Mouse (Mus musculus): ENCODE measurements around the gene Snrnp70. TPM values are rescaled to one million over a fixed set of nuclear protein-coding genes. Genes with fewer than 3 reads are reported as not detected.

The Snrnp70 gene
- polyA plus RNA-seq, 1 experiment from 2014 or later, result 57.2 TPM

DNA sequence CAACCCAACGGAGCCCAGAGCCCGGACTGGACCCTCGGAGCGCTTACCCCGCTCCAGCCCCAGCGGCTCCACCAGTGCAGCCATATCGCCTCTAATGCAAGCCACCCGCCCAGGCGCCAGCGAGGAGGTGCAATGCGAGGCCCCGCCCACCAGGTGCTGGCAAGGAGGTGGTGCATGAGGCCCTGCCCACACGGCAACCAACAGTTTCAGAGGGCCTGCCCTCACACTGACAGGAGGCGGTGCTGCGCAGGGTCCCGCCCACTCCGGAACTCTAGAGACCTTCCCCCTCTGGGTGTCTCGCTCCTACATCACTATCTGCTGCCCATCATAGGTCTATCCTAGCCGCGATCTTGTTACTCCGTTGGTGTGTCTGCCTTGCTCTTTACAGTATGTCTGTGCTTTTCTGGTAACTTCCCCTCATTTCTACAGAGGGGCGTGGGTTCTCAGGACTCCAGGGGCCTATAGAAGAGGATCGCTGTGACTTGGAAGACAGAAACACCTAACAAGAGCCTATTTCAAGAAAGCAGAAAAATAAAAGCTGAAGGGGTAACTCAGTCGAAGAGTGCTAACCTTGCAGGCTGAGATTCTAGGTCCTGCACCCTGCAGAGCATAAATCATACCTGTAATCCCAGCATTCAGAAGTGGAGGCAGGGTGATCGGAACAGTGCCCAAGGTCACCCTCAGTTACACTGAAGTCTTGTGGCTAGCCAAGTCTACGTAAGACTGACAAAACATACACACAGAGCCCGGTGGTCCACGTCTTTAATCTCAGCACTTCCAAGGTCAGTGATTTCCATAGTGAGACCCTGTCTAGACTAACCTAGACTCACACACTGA lies 24.8 kb downstream of the Snrnp70 start, which contains the start of gene Lin7b:
TSS of gene Lin7b (minus strand) at position 109 of the 837 bp plus-strand sequence.
- peak within 1 kb of the TSS; percentile 50 for H3K4me3 ChIP-seq (ENCODE audit: low read depth, low read length)
- peak within 1 kb of the TSS; percentile 87 for H3K4me2 ChIP-seq (ENCODE audit: low read depth, low read length)
- H3K27me3 ChIP-seq (ENCODE audit: insufficient read depth, low read length), result peaks cover 37% of the 10 kb centered on the region
- peaks cover 11% of the 10 kb centered on the region for H3K36me3 ChIP-seq (replicated peaks; ENCODE audit: insufficient read depth, low read length)
- ATAC-seq (peak; percentile 66), DNase-seq (peak; percentile 93)
- no peak within 1 kb of the TSS for H3K27ac ChIP-seq (ENCODE audit: low read depth)
- H3K4me1 ChIP-seq (ENCODE audit: insufficient read depth), result peaks cover 30% of the 10 kb centered on the region
- H3K9ac ChIP-seq (replicated peaks), result 0 out of 2 replicates have a peak within 1 kb of the TSS, but pooled peaks have one; percentile 31
- no peak for TF ChIP-seq EP300 (IDR thresholded peaks at IDR 0.05; ENCODE audit: low read depth)
- peak; percentile 39 for TF ChIP-seq CTCF (IDR thresholded peaks at IDR 0.05; ENCODE audit: low read depth)
- WGBS (ENCODE audit: insufficient replicate concordance), result 10% methylated on average over 28 of the region's 28 CpGs
- no peaks in the 10 kb centered on the region for H3K9me3 ChIP-seq (ENCODE audit: low read length)

DNA sequence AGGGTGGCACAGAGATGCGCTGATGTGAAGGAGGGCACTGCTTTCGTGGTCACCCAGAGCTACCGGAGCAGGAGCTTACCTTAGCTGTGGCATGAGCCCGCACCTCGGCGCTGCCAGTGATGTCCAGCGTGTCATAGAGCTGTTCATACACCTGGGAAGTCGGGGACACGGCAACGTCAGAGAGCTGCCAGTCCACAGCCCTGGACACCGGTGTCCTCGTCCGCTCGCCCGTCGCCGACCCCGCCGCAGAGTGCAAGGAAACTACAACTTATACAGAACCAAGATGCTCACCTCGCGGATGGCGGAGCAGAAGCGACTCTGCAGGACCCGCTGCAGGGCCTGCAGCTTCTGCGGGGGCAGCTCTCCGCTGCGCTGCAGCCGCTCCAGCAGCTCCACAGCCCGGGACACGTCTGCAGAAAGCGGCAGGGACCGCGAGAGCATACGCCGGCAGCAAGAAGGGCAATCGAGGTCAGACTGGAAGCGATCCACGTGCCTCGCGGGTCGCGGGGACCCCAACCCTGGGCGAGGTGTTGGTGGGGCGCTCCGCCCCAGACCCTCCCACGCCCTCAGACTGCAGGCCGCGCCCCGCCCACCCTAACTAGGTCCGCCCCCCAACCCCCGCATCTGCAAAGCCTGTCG lies 25.6 kb downstream of the Snrnp70 start:
- 11% methylated on average over 40 of the region's 52 CpGs for WGBS (ENCODE audit: insufficient replicate concordance)
- Histone ChIP-seq H3K27me3 (ENCODE audit: insufficient read depth, low read length) (peaks cover 44% of the 10 kb centered on the region), H3K9me3 (ENCODE audit: low read length) (no peaks in the 10 kb centered on the region), H3K36me3 (replicated peaks; ENCODE audit: insufficient read depth, low read length) (peaks cover 9% of the 10 kb centered on the region), H3K4me3 (ENCODE audit: low read depth, low read length) (peak overlapping the region; percentile 50), H3K4me1 (ENCODE audit: insufficient read depth) (peaks cover 30% of the 10 kb centered on the region), H3K9ac (replicated peaks) (0 out of 2 replicates have a peak overlapping the region, but pooled peaks have one; percentile 31), H3K4me2 (ENCODE audit: low read depth, low read length) (peak overlapping the region; percentile 87), H3K27ac (ENCODE audit: low read depth) (no peak overlapping the region)
- no peak for TF ChIP-seq CTCF (IDR thresholded peaks at IDR 0.05; ENCODE audit: low read depth)
- no peak for TF ChIP-seq EP300 (IDR thresholded peaks at IDR 0.05; ENCODE audit: low read depth)
- no peak for ATAC-seq
- peak; percentile 37 for DNase-seq

DNA sequence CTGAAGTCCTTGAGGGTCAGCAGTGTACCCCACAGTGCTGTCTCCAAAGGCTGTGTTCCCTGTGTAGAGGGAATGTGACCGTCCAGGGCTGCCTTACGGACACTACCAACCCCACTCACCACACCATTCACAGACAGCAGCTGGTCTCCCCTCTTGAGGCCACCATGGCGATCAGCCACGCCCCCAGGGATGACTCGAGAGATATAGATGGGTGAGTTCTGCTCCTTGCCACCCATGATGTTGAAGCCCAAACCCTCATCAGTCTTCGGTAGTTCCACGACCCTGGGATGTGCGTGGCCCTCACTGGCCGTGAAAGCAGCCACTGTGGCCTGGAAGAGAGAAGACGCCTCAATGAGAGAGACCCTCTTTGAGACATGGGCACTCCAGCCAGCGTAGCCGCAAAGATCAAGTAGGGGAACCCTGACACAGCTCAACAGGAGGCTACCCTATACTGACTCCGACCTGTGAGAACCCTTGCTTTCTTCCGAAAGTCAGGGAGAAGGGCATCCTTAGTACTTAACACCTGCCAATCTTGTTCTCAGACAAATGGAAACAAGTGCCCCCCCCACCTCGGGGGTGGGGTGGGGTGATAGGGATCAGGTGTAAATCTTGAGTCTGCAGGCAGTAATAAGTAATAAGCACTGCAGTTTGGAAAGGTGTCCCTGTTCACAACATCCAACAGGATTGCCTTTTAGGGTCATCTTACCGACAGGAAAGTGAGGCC lies 26.4 kb downstream of the Snrnp70 start:
- no peak for DNase-seq

DNA sequence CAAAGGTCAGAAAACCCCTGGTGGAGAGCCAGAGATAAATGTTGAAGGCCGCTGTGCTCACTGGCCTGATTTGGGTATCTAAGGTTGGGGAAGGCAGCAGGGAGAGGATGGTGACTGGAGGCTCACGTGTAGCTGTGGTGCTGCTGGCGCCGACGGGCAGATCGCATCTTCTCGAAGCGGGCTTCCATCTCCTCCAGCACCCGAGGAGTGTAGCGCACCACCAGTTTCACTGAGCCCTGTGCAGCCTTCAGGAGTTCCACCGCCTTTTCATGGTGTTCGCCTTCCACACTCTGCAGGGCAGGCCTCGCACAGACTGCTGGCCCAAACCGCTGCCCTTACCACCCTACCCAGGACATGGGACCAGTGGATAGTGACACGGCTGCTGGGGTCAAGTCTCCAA lies 27.4 kb downstream of the Snrnp70 start:
- WGBS (ENCODE audit: insufficient replicate concordance), result 79% methylated on average over 14 of the region's 15 CpGs

More for the DNA sequence above, 26.4 kb downstream of the Snrnp70 start:
- peaks cover 52% of the 10 kb centered on the region for H3K27me3 ChIP-seq (ENCODE audit: insufficient read depth, low read length)
- no peak overlapping the region for H3K4me2 ChIP-seq (ENCODE audit: low read depth, low read length)
- H3K9ac ChIP-seq (replicated peaks), result no peak overlapping the region
- no peak for ATAC-seq
- peaks cover 8% of the 10 kb centered on the region for H3K36me3 ChIP-seq (replicated peaks; ENCODE audit: insufficient read depth, low read length)
- peaks cover 30% of the 10 kb centered on the region for H3K4me1 ChIP-seq (ENCODE audit: insufficient read depth)
- TF ChIP-seq CTCF (IDR thresholded peaks at IDR 0.05; ENCODE audit: low read depth), result no peak
- TF ChIP-seq EP300 (IDR thresholded peaks at IDR 0.05; ENCODE audit: low read depth), result no peak
- H3K4me3 ChIP-seq (ENCODE audit: low read depth, low read length), result no peak overlapping the region
- H3K27ac ChIP-seq (ENCODE audit: low read depth), result no peak overlapping the region
- no peaks in the 10 kb centered on the region for H3K9me3 ChIP-seq (ENCODE audit: low read length)
- 72% methylated on average over 16 of the region's 16 CpGs for WGBS (ENCODE audit: insufficient replicate concordance)

DNA sequence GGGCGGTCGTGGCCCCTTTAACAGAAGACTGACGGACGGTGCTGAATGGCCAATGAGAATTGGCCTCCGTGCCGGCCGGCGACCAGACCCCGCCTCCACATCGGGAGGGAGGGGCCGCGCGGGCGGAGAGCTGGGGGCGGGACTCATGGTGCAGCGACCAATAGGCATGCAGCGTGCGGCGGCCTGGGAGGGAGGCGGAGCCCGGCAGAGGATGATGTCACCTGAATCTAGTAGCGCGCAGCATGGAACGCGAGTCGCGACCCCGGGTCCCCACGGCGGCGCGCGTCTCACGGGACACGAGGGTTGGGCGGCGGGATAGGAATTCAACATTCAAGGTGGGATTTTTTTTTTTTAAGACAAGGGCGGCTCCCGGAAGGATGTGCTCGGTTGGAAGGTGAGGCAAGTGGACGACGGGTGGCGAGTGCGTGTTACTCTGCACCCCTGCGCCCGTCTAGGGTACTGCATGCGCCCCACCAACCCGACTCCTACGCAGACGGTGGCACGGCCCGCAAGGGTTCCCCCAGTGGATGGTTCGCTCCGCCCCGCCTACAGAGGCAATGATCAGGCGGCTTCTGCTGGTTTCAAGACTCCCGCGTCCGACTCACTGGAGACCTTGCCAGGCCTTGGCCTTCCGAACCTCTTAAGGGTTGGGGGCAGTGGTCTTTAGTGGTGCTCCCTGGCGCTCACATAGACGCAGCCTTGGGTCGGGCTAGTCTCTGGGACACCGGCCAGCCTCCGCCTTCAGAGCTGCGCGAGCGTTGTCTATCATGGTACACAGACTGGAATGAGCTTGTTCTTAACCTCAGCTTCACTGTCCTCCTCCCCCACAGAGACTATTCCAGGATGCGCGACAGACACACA lies 28.3 kb downstream of the Snrnp70 start:
- Histone ChIP-seq H3K27me3 (ENCODE audit: insufficient read depth, low read length) (peaks cover 71% of the 10 kb centered on the region), H3K36me3 (replicated peaks; ENCODE audit: insufficient read depth, low read length) (no peaks in the 10 kb centered on the region), H3K4me1 (ENCODE audit: insufficient read depth) (peaks cover 30% of the 10 kb centered on the region), H3K9ac (replicated peaks) (peak overlapping the region; percentile 64), H3K4me3 (ENCODE audit: low read depth, low read length) (peak overlapping the region; percentile 51), H3K9me3 (ENCODE audit: low read length) (no peaks in the 10 kb centered on the region), H3K27ac (ENCODE audit: low read depth) (no peak overlapping the region), H3K4me2 (ENCODE audit: low read depth, low read length) (peak overlapping the region; percentile 87)
- DNase-seq (peak; percentile 97), ATAC-seq (peak; percentile 89)
- 1% methylated on average over 63 of the region's 70 CpGs for WGBS (ENCODE audit: insufficient replicate concordance)
- TF ChIP-seq EP300 (IDR thresholded peaks at IDR 0.05; ENCODE audit: low read depth) (no peak), CTCF (IDR thresholded peaks at IDR 0.05; ENCODE audit: low read depth) (peak; percentile 83)

More for the DNA sequence above, 27.4 kb downstream of the Snrnp70 start:
- no peak overlapping the region for H3K4me3 ChIP-seq (ENCODE audit: low read depth, low read length)
- DNase-seq (no peak), ATAC-seq (no peak)
- peaks cover 30% of the 10 kb centered on the region for H3K4me1 ChIP-seq (ENCODE audit: insufficient read depth)
- H3K4me2 ChIP-seq (ENCODE audit: low read depth, low read length), result peak overlapping the region; percentile 87
- H3K36me3 ChIP-seq (replicated peaks; ENCODE audit: insufficient read depth, low read length), result no peaks in the 10 kb centered on the region; the same call in 1 of the 2 replicates
- peaks cover 62% of the 10 kb centered on the region for H3K27me3 ChIP-seq (ENCODE audit: insufficient read depth, low read length)
- peak overlapping the region; percentile 64; the same call in 1 of the 2 replicates for H3K9ac ChIP-seq (replicated peaks)
- TF ChIP-seq EP300 (IDR thresholded peaks at IDR 0.05; ENCODE audit: low read depth), result no peak
- TF ChIP-seq CTCF (IDR thresholded peaks at IDR 0.05; ENCODE audit: low read depth), result no peak
- H3K27ac ChIP-seq (ENCODE audit: low read depth), result no peak overlapping the region
- H3K9me3 ChIP-seq (ENCODE audit: low read length), result no peaks in the 10 kb centered on the region

Measured in liver, postnatal 0 days (tissue).